Mouse (Mus musculus) v-Abl transformed pro-B cells (cell line): ENCODE data around the gene Gng12.

ENCODE experiments used
- in situ Hi-C, 2 experiments: fragments of 400-800 bp; cut with MboI; formaldehyde crosslinking; loops; one replicate each; pipeline ENCODE4 v1.15.1; 2025; ENCODE audit not compliant: unreplicated experiment in 2 of 2

Gng12 gene

DNA sequence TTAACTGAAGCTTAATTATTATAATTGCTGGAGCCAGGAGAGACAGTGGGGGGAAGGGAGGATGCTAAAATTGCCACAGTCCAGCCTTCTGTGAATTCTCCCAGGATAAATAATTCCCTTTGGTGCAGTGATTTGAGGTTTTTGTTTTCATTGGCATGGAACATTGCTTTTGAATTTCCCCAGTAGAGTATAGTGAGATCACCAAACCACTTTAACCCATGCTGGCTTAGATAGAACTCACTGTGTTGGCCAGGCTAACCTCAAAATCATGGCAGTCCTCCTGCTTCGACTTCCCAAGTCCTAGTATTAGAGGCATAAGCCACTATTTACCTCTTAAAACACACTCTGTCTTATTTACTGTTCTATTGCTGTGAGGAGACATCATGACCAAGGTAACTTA, 17.2 kb downstream of the Gng12 start:
- in situ Hi-C loops: no loop called here

GRCm38 (mm10) chr6:66915592-66915991, 19.4 kb downstream of the Gng12 start:
- in situ Hi-C loops: no loop called here

- in situ Hi-C loops: no loop called here
These were observed 20.8 kb downstream of the Gng12 start for GRCm38 (mm10) chr6:66917032-66917431.

GRCm38 (mm10) chr6:66920786-66921185, 24.6 kb downstream of the Gng12 start:
- in situ Hi-C loops: no loop called here

GRCm38 (mm10) chr6:66921755-66922154, 25.6 kb downstream of the Gng12 start:
- in situ Hi-C loops: no loop called here

DNA sequence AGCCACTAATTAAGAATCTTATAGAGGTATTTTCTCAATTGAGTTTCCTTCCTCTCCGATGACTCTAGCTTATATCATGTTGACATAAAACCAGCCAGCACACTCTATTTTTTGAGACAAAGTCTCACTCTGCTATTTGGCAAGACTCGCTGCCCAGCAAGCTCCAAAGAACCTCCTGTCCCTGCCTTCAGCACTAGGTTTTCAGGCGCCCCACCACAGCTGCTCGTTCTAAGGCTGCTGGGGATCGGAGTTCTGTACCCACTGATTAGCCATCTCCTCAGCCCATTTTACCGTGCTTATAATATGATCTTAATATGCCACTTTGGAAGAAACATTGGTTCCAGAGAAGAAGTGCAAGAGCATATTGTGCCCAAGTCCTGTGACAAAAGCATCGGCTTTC, 26.3 kb downstream of the Gng12 start:
- in situ Hi-C loops: no loop called here

DNA sequence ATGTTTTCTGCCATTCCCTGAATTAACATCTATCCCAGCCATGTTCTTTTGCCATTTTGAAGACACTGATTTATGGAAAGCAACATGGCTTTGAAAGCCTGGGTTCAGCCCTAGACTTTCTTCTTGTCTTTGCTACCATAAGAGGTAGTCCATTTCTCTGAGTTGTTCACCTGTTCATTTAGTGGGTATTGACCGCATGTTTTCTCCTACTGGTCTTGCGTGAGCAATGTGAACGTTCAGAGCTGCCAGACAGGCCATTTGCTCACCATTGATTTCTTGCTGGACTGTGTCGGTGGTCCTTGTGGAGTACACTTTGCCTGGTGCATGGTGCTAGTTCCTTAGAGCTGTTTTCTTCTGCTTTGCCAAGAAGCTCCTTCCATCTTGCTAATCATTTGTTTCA, 27.7 kb downstream of the Gng12 start:
- in situ Hi-C loops: no loop called here

- in situ Hi-C loops: no loop called here
These were observed 28.2 kb downstream of the Gng12 start for GRCm38 (mm10) chr6:66924315-66924965.

GRCm38 (mm10) chr6:66926269-66926668, 30.1 kb downstream of the Gng12 start:
- in situ Hi-C loops: no loop called here

- in situ Hi-C loops: no loop called here
These were observed 32.9 kb downstream of the Gng12 start for GRCm38 (mm10) chr6:66928972-66929645.

DNA sequence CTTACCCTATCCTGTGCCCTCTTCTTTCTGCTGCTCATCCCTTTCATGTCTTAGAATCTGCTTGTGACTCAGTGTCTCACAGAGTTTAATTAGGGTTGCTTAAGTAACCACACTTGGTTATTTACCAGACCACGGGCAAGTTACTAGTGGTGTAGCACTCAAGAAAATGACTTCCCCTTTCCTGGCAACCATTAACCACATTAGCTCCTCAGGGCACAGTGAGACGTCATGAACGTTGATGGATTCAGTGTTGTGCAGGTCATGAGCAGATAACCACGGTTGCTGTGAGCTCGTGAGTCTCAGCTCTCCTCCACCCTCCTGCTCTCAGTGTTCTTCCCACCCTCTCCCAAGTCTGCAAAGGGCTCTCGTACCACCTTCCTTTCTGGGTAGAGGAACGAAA, 33.5 kb downstream of the Gng12 start:
- in situ Hi-C loops: no loop called here

- in situ Hi-C loops: no loop called here
These were observed 36.1 kb downstream of the Gng12 start for GRCm38 (mm10) chr6:66932206-66932819.

DNA sequence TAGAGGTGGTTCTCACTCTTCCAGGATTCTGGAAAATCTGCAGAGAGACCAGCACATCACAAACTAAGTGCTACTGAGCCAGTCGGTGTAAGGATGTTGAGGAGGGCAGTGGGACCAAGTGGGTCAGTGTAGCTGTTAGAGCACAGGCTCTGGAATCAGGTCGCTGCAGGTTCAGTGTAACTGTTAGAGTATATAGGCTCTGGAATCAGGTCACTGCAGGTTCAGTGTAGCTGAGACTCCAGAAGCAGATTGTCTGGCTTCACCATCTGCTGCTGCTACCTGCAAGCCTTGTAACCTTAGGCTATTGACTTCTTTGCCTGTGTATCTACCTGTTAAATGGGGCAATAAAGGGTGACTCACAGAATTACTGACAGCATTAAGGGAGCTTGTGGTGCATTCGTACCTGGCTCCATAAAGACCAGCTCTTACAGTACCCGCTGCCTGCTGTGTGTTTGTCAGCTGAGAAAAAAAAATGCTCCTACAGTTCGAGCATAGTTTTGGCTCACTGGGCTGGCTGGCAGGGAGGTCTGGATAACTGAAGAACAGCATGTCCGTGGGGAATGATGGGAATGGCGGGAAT, 44.5 kb downstream of the Gng12 start:
- in situ Hi-C loops: no loop called here

GRCm38 (mm10) chr6:66941792-66942191, 45.6 kb downstream of the Gng12 start:
- in situ Hi-C loops: no loop called here

DNA sequence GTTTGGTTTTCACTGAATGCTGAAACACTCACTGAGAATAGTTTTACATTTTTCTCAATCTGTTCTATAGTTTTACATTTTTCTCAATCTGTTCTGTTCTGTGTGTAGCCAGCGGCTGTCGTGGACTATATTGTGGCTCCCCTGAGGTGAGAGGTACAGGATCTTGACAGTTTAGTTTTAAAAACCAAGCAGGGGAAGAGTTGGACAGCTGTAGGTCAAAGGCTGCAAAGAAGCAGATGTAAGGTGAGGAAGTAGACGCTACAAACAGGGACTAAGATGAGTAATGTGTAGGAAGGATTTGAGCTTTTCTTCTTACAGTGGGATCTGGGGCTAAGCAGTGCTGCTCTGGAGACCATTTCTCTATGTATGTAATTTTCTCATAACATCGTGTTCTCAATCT, 46.6 kb downstream of the Gng12 start:
- in situ Hi-C loops: no loop called here

GRCm38 (mm10) chr6:66943367-66944189, 47.4 kb downstream of the Gng12 start:
- in situ Hi-C loops: no loop called here

DNA sequence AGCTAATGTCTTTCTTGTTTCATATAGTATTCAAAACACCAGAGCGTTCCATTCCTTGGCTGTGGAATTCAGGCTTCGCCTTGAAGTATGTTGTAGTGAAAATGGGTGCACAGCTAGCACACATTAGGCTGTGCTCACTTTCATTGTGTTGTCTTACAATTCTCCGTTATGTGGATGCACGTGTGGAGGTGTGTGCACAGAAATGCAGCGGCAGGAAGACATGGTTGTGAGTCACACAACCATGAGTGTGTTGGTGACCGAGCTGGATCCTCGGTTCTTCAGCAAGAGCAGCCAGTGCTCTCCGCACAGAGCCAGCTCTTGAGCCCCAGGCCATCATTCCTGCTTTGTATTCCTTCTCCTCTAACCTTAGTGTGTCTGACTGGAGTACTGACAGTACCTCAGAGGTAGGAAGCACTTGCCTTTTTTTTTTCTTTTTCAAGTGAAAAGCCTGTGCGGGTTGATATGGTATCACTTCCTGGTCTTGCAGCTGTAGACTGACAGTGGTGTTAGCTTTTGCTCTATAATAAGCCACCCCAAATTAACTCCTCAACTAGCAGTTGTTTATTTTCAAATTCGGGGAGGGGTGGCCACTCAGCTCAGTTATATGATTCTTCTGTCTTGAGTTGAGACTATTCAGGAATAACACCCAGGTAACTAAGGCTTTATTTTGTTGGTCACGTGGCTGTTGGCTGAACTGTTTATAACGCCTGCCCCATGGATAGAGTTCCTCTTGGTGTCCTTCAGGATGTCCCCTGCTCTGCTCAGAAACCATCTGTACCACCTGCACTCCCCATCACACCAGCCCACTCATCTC, 48.2 kb downstream of the Gng12 start:
- in situ Hi-C loops: no loop called here

DNA sequence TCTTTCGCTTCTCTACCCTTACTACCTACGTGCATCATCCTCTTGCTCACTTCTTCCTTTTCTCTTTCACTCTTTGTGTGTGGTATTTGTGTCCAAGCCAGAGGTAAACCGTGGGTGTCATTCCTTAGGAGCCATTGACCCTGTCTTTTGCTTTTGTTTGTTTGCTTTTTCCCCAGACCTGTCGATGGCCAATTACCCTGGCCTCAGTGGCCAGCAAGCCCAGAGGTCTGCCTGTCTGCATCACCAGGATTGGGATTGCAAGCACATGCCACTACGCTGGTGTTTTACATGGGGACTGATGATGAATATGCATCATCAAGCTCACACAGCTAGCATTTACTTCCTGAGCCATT, 48.8 kb downstream of the Gng12 start:
- in situ Hi-C loops: no loop called here

- in situ Hi-C loops: no loop called here
These were observed 51.9 kb downstream of the Gng12 start for GRCm38 (mm10) chr6:66948111-66948510.

- in situ Hi-C loops: no loop called here
These were observed 52.7 kb downstream of the Gng12 start for GRCm38 (mm10) chr6:66948848-66949247.
